Mouse (Mus musculus) megakaryocyte, embryonic 14.5 days (primary cell): ENCODE results near the gene Ccdc30.

Experiments
- FLI1 ChIP-seq: IDR thresholded peaks from 2 replicates; pipeline ENCODE4 v1.6.1; 2012; ENCODE audit warnings: low read length, inconsistent platforms, mixed read lengths
- GATA1 ChIP-seq: IDR thresholded peaks from 3 replicates; pipeline ENCODE4 v1.6.1; 2012; ENCODE audit warnings: mixed read lengths, low read length, inconsistent platforms, borderline replicate concordance

- TF ChIP-seq GATA1 (no peak), FLI1 (no peak)
Measured at GRCm38 (mm10) chr4:119400896-119401295, 14.4 kb downstream of the Ccdc30 start.
